Mouse (Mus musculus) MEL (cell line): ENCODE data around the gene Znrf3. TPM values are rescaled to one million over a fixed set of nuclear protein-coding genes. Genes with fewer than 3 reads are reported as not detected.

Experiments
- DNase-seq: peaks from one replicate; pipeline ENCODE4 v3.0.0; 2011; ENCODE audit warnings: low read depth, low spot score
- H3K27ac ChIP-seq: 2 replicates; pipeline ENCODE4 v1.5.1; 2012; ENCODE audit warnings: low read depth, mild to moderate bottlenecking, control low read depth, low read length, moderate library complexity; ENCODE audit not compliant: control insufficient read depth
- H3K27me3 ChIP-seq, 2 experiments: fragments of 150-350 bp in 1 of 2; sonication (generic) in 1 of 2; 2 replicates each; pipeline ENCODE4 v1.6.1; 2012; ENCODE audit warnings: low read length in 2 of 2, mild to moderate bottlenecking in 2 of 2, improper control_type of control experiment in 1 of 2, moderate library complexity in 1 of 2; ENCODE audit not compliant: insufficient read depth in 2 of 2, control insufficient read depth in 1 of 2
- H3K36me3 ChIP-seq, 2 experiments: 2 replicates each; pipeline ENCODE4 v1.6.1; 2012 to 2014; ENCODE audit warnings: low read length in 2 of 2, improper control_type of control experiment in 1 of 2, inconsistent platforms in 1 of 2, mild to moderate bottlenecking in 1 of 2; ENCODE audit not compliant: insufficient read depth in 2 of 2, control insufficient read depth in 1 of 2
- H3K4me1 ChIP-seq, 2 experiments: fragments of 150-350 bp in 1 of 2; sonication (generic) in 1 of 2; 2 replicates each; pipeline ENCODE4 v1.6.1; 2012; ENCODE audit warnings: low read length in 2 of 2, improper control_type of control experiment in 1 of 2, mild to moderate bottlenecking in 1 of 2; ENCODE audit not compliant: insufficient read depth in 2 of 2, control insufficient read depth in 1 of 2
- H3K4me3 ChIP-seq, 2 experiments: fragments of 150-350 bp in 1 of 2; sonication (generic) in 1 of 2; 2 replicates each; pipeline ENCODE4 v1.5.1; 2012; ENCODE audit warnings: low read depth in 2 of 2, low read length in 2 of 2, mild to moderate bottlenecking in 2 of 2, moderate library complexity in 2 of 2, control low read depth in 1 of 2, improper control_type of control experiment in 1 of 2; ENCODE audit not compliant: control insufficient read depth in 1 of 2, insufficient read depth in 1 of 2
- H3K79me2 ChIP-seq: 2 replicates; pipeline ENCODE4 v1.6.1; 2012; ENCODE audit warnings: mild to moderate bottlenecking, low read length, moderate library complexity; ENCODE audit not compliant: control insufficient read depth, poor library complexity, insufficient read depth
- H3K9ac ChIP-seq: 2 replicates; pipeline ENCODE4 v1.6.1; 2012; ENCODE audit warnings: low read depth, mild to moderate bottlenecking, control low read depth, low read length, moderate library complexity; ENCODE audit not compliant: control insufficient read depth, poor library complexity, severe bottlenecking
- H3K9me3 ChIP-seq: fragments of 150-350 bp; sonication (generic); replicated peaks from 2 replicates; pipeline ENCODE4 v1.6.1; 2012; ENCODE audit warnings: mild to moderate bottlenecking, low read length, improper control_type of control experiment, moderate library complexity; ENCODE audit not compliant: insufficient read depth
- BHLHE40 ChIP-seq: IDR thresholded peaks from 2 replicates; pipeline ENCODE4 v1.6.1; 2012; ENCODE audit warnings: low read depth, mild to moderate bottlenecking, inconsistent platforms, low read length, improper control_type of control experiment, borderline replicate concordance
- E2F4 ChIP-seq: IDR thresholded peaks from 2 replicates; pipeline ENCODE4 v1.6.1; 2011; ENCODE audit warnings: low read depth, low read length, improper control_type of control experiment, borderline replicate concordance
- EP300 ChIP-seq, 2 experiments: IDR thresholded peaks; 2 replicates each; pipeline ENCODE4 v1.6.1; 2011; ENCODE audit warnings: improper control_type of control experiment in 2 of 2, low read length in 2 of 2, low read depth in 1 of 2, mild to moderate bottlenecking in 1 of 2
- GABPA ChIP-seq: IDR thresholded peaks from 2 replicates; pipeline ENCODE4 v1.6.1; 2012; ENCODE audit warnings: low read depth, mild to moderate bottlenecking, inconsistent platforms, low read length, improper control_type of control experiment, moderate library complexity
- GATA1 ChIP-seq: IDR thresholded peaks from 2 replicates; pipeline ENCODE4 v1.6.1; 2011; ENCODE audit warnings: low read depth, low read length, improper control_type of control experiment
- HCFC1 ChIP-seq: IDR thresholded peaks from 2 replicates; pipeline ENCODE4 v1.6.1; 2012; ENCODE audit warnings: low read depth, mild to moderate bottlenecking, inconsistent platforms, low read length, improper control_type of control experiment, moderate library complexity
- JUND ChIP-seq: IDR thresholded peaks from 2 replicates; pipeline ENCODE4 v1.6.1; 2011; ENCODE audit warnings: low read depth, mild to moderate bottlenecking, improper control_type of control experiment, low read length
- MAX ChIP-seq: IDR thresholded peaks from 2 replicates; pipeline ENCODE4 v1.6.1; 2011; ENCODE audit warnings: low read length, improper control_type of control experiment
- MAZ ChIP-seq: IDR thresholded peaks from 2 replicates; pipeline ENCODE4 v1.6.1; 2012; ENCODE audit warnings: low read depth, mild to moderate bottlenecking, inconsistent platforms, low read length, improper control_type of control experiment
- MXI1 ChIP-seq: IDR thresholded peaks from 2 replicates; pipeline ENCODE4 v1.6.1; 2011; ENCODE audit warnings: mild to moderate bottlenecking, low read depth, low read length, improper control_type of control experiment
- MYC ChIP-seq: IDR thresholded peaks from 2 replicates; pipeline ENCODE4 v1.6.1; 2011; ENCODE audit warnings: low read depth, mild to moderate bottlenecking, low read length, improper control_type of control experiment, moderate library complexity
- RCOR1 ChIP-seq: IDR thresholded peaks from 2 replicates; pipeline ENCODE4 v1.6.1; 2012; ENCODE audit warnings: low read depth, mild to moderate bottlenecking, inconsistent platforms, low read length, improper control_type of control experiment
- SIN3A ChIP-seq: IDR thresholded peaks from 2 replicates; pipeline ENCODE4 v1.6.1; 2012; ENCODE audit warnings: low read length, improper control_type of control experiment, inconsistent platforms
- SMC3 ChIP-seq: IDR thresholded peaks from 2 replicates; pipeline ENCODE4 v1.6.1; 2011; ENCODE audit warnings: low read depth, low read length, improper control_type of control experiment
- TAL1 ChIP-seq: IDR thresholded peaks from 2 replicates; pipeline ENCODE4 v1.6.1; 2012; ENCODE audit warnings: mild to moderate bottlenecking, inconsistent platforms, low read length, moderate library complexity, mixed read lengths
- TCF12 ChIP-seq: IDR thresholded peaks from 2 replicates; pipeline ENCODE4 v1.6.1; 2014; ENCODE audit warnings: low read depth, mild to moderate bottlenecking, inconsistent platforms, low read length, improper control_type of control experiment, moderate library complexity
- ZC3H11A ChIP-seq: IDR thresholded peaks from 2 replicates; pipeline ENCODE4 v1.6.1; 2012; ENCODE audit warnings: low read depth, mild to moderate bottlenecking, inconsistent platforms, low read length, improper control_type of control experiment
- ZKSCAN1 ChIP-seq: IDR thresholded peaks from 2 replicates; pipeline ENCODE4 v1.6.1; 2012; ENCODE audit warnings: low read depth, mild to moderate bottlenecking, inconsistent platforms, low read length, improper control_type of control experiment, moderate library complexity
- polyA plus RNA-seq, 2 experiments: library from polyadenylated mRNA; stranded (reverse) in 1 of 2; unstranded in 1 of 2; fragments of >175 nt in 1 of 2; fragments of >200 nt in 1 of 2; gene quantifications; 2 replicates each; pipeline versions ENCODE4 v1.2.1 to v1.2.4; 2012; ENCODE audit warnings: low replicate concordance in 2 of 2, low read depth in 1 of 2; ENCODE audit not compliant: insufficient read length in 2 of 2, insufficient read depth in 1 of 2, missing spikeins in 1 of 2
- total RNA-seq: library from RNA; depleted of rRNA; stranded (reverse); fragments of 300-350 nt; gene quantifications from 2 replicates; pipeline ENCODE4 v1.2.3, GENCODE M21; 2012

Znrf3 gene
- total and polyA plus RNA-seq, 3 experiments: 9.0 to 9.2 TPM; not detected in 1

- peaks cover 50% of the 10 kb centered on the region for H3K79me2 ChIP-seq
- TF ChIP-seq TCF12 (no peak), MAX (no peak), BHLHE40 (no peak)
- H3K36me3 ChIP-seq: peaks cover 0 to 44% of the 10 kb centered on the region in 2 experiments; a peak in 2 of 4 replicates
- H3K27me3 ChIP-seq: no peaks in the 10 kb centered on the region
- no peak overlapping the region for H3K4me3 ChIP-seq
- DNase-seq: no peak
- H3K27ac ChIP-seq: no peak overlapping the region
- H3K9me3 ChIP-seq: no peaks in the 10 kb centered on the region
- peaks cover 33 to 37% of the 10 kb centered on the region in 2 experiments for H3K4me1 ChIP-seq
- H3K9ac ChIP-seq: no peak overlapping the region
Measured at GRCm38 (mm10) chr11:5426317-5426716, 18.3 kb downstream of the Znrf3 start.

GRCm38 (mm10) chr11:5425106-5425505 is 19.5 kb downstream of the Znrf3 start:
- Histone ChIP-seq H3K4me3 (no peak overlapping the region), H3K36me3 (peaks cover 0 to 32% of the 10 kb centered on the region in 2 experiments; a peak in 2 of 4 replicates), H3K4me1 (peaks cover 27 to 30% of the 10 kb centered on the region in 2 experiments), H3K79me2 (peaks cover 48% of the 10 kb centered on the region)
- TF ChIP-seq GATA1 (0 out of 2 replicates have a peak, but pooled peaks have one; percentile 7), RCOR1 (0 out of 2 replicates have a peak, but pooled peaks have one; percentile 27), SIN3A (no peak)
- TF ChIP-seq, all 39 proteins: peak for 2
- Histone ChIP-seq H3K9me3 (no peaks in the 10 kb centered on the region), H3K9ac (no peak overlapping the region), H3K27ac (no peak overlapping the region), H3K27me3 (no peaks in the 10 kb centered on the region)
- DNase-seq: no peak

- Histone ChIP-seq H3K4me3 (no peak overlapping the region), H3K36me3 (peaks cover 0 to 27% of the 10 kb centered on the region in 2 experiments; a peak in 2 of 4 replicates), H3K4me1 (peaks cover 23 to 24% of the 10 kb centered on the region in 2 experiments), H3K79me2 (peaks cover 48% of the 10 kb centered on the region), H3K27me3 (no peaks in the 10 kb centered on the region), H3K9ac (no peak overlapping the region), H3K27ac (no peak overlapping the region; the same call in 1 of the 2 replicates), H3K9me3 (no peaks in the 10 kb centered on the region)
- TF ChIP-seq SIN3A: peak; percentile 28; the same call in 1 of the 2 replicates
- 0 out of 2 replicates have a peak, but pooled peaks have one; percentile 50 for TF ChIP-seq MAZ
- TF ChIP-seq ZKSCAN1: no peak
- TF ChIP-seq ZC3H11A: no peak
- TF ChIP-seq HCFC1: no peak
- TF ChIP-seq BHLHE40: no peak
- TF ChIP-seq EP300 (IDR thresholded peaks at IDR 0.05; ENCODE audit: low read depth in 1 of 2, low read length in 2 of 2): peak; percentile 35 to 65; a peak in 3 of 4 replicates
- no peak for TF ChIP-seq JUND
- no peak for TF ChIP-seq TAL1
- no peak for TF ChIP-seq MXI1
- TF ChIP-seq MYC: 0 out of 2 replicates have a peak, but pooled peaks have one; percentile 25
- no peak for TF ChIP-seq E2F4
- TF ChIP-seq SMC3: no peak
- no peak for TF ChIP-seq TCF12
- no peak for TF ChIP-seq GABPA
- 0 out of 2 replicates have a peak, but pooled peaks have one; percentile 14 for TF ChIP-seq MAX
- peak; percentile 47; the same call in 1 of the 2 replicates for TF ChIP-seq RCOR1
- 0 out of 2 replicates have a peak, but pooled peaks have one; percentile 4 for TF ChIP-seq GATA1
- peak; percentile 77 for DNase-seq
Measured at GRCm38 (mm10) chr11:5424185-5424584, 20.5 kb downstream of the Znrf3 start.
